Mouse (Mus musculus) embryonic facial prominence, embryonic 14.5 days (tissue): Measurements from ENCODE around the gene H3f3b. TPM values are rescaled to one million over a fixed set of nuclear protein-coding genes. Genes with fewer than 3 reads are reported as not detected.
"Not testable (repeated sequence)": the region's sequence is repeated elsewhere in the genome, so short reads cannot be mapped to it uniquely, and the experiment has no call there.

Source experiments
- ATAC-seq: fragments of 200-750 bp; cut with Nextera tagmentation; 2 replicates; pipeline ENCODE4 v1.8.0; 2017; ENCODE audit warnings: low read depth, moderate number of reproducible peaks, moderate TSS enrichment
- DNase-seq: peaks from one replicate; pipeline ENCODE4 v3.0.0-alpha.2; 2015; ENCODE audit warnings: low spot score
- H3K27ac ChIP-seq: fragments of 300-500 bp; sonication (generic); replicated peaks from 2 replicates; pipeline ENCODE4 v1.5.1; 2014; ENCODE audit warnings: low read depth, mild to moderate bottlenecking, low read length, moderate library complexity
- H3K27me3 ChIP-seq: fragments of 300-500 bp; sonication (generic); replicated peaks from 2 replicates; pipeline ENCODE4 v1.6.1; 2014; ENCODE audit warnings: low read length; ENCODE audit not compliant: control insufficient read depth, insufficient read depth
- H3K36me3 ChIP-seq: fragments of 300-500 bp; sonication (generic); 2 replicates; pipeline ENCODE4 v1.6.1; 2014; ENCODE audit warnings: low read length, mixed read lengths; ENCODE audit not compliant: control insufficient read depth, insufficient read depth
- H3K4me1 ChIP-seq: fragments of 300-500 bp; sonication (generic); 2 replicates; pipeline ENCODE4 v1.6.1; 2014; ENCODE audit warnings: antibody characterized with exemption, low read length; ENCODE audit not compliant: control insufficient read depth, insufficient read depth
- H3K4me2 ChIP-seq: fragments of 300-500 bp; sonication (generic); 2 replicates; pipeline ENCODE4 v1.6.1; 2014; ENCODE audit warnings: low read depth, mild to moderate bottlenecking, low read length, moderate library complexity, mixed read lengths
- H3K4me3 ChIP-seq: fragments of 300-500 bp; sonication (generic); 2 replicates; pipeline ENCODE4 v1.5.1; 2014; ENCODE audit warnings: low read depth, mild to moderate bottlenecking, low read length
- H3K9ac ChIP-seq: fragments of 300-500 bp; sonication (generic); 2 replicates; pipeline ENCODE4 v1.6.1; 2014; ENCODE audit warnings: low read depth, mild to moderate bottlenecking, low read length, moderate library complexity, mixed read lengths
- H3K9me3 ChIP-seq: fragments of 300-500 bp; sonication (generic); 2 replicates; pipeline ENCODE4 v1.6.1; 2016; ENCODE audit warnings: low read length; ENCODE audit not compliant: control insufficient read depth
- WGBS: fragments of 180-500 bp; shearing (Covaris S2); extraction: QIAGEN DNeasy Blood & Tissue Kit; methylation state at CpG from one replicate; pipeline ENCODE4 v1.1.7; 2014; 5-methylcytosine and 5-hydroxymethylcytosine counted together
- polyA plus RNA-seq: library from polyadenylated mRNA; unstranded; fragments of >200 nt; fragmentation: Nextera tagmentation; extraction: Ambion mirVana; gene quantifications from 2 replicates; pipeline ENCODE4 v1.2.1, GENCODE M21; 2014

The H3f3b gene
- polyA plus RNA-seq, 1 experiment from 2014 or later: 1,358 TPM

DNA sequence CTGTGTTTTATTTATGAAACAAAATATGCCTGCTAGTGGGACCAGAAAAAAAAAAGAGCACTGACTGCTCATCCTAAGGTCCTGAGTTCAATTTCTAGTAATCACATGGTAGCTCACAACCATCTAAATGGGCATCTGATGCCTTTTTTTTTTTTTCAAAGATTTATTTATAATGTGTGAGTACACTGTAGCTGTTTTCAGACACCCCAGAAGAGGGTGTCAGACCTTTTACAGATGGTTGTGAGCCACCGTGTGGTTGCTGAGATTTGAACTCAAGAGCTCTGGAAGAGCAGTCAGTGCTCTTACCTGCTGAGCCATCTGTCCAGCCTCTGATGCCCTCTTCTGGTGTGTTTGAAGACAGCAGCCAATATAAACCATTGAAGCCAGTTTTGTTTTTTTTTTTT is 7.2 kb downstream of the H3f3b start:
- no peak overlapping the region for H3K27ac ChIP-seq

DNA sequence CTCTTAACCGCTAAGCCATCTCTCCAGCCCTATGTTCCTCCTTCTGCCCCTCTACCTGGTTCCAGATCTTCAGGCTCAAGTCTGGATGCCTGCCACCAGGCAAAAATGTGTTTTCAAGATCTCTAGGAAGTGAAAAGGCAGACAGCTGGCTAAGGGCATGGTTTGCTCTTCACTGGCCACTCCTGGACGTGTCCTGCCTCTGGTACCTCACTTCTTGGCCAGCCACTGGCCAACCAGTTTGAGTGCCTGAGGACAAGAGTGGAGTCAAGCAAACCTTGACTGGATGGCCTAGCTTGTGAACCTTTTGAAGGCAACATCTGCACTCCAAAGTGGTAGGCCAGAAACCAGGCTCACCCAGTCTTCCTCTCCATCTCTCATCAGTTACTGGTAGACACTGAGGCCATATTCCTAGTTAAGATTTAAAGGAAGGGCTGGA is 7.8 kb downstream of the H3f3b start:
- DNase-seq: no peak
- peaks cover 28% of the 10 kb centered on the region for H3K36me3 ChIP-seq
- H3K4me1 ChIP-seq: no peaks in the 10 kb centered on the region
- H3K27ac ChIP-seq: no peak overlapping the region; the same call in 1 of the 2 replicates
- H3K4me2 ChIP-seq: no peak overlapping the region
- WGBS: 66% methylated on average over 2 of the region's 2 CpGs
- no peak for ATAC-seq
- H3K9me3 ChIP-seq: no peaks in the 10 kb centered on the region
- no peak overlapping the region for H3K9ac ChIP-seq
- H3K27me3 ChIP-seq: no peaks in the 10 kb centered on the region
- H3K4me3 ChIP-seq: no peak overlapping the region

More for the DNA sequence above, 7.2 kb downstream of the H3f3b start:
- no peak for ATAC-seq
- no peaks in the 10 kb centered on the region for H3K9me3 ChIP-seq
- 46% methylated on average over 1 of the region's 1 CpGs for WGBS
- no peak for DNase-seq
- no peak overlapping the region for H3K4me3 ChIP-seq
- no peak overlapping the region for H3K9ac ChIP-seq
- peaks cover 28% of the 10 kb centered on the region for H3K36me3 ChIP-seq
- no peaks in the 10 kb centered on the region for H3K27me3 ChIP-seq
- no peaks in the 10 kb centered on the region for H3K4me1 ChIP-seq
- no peak overlapping the region for H3K4me2 ChIP-seq

GRCm38 (mm10) chr11:116019360-116019791 is 8.4 kb downstream of the H3f3b start:
- no peaks in the 10 kb centered on the region for H3K4me1 ChIP-seq
- no peaks in the 10 kb centered on the region for H3K27me3 ChIP-seq
- no peak overlapping the region for H3K27ac ChIP-seq
- WGBS: 48% methylated on average over 1 of the region's 1 CpGs
- H3K36me3 ChIP-seq: peaks cover 28% of the 10 kb centered on the region
- H3K9me3 ChIP-seq: no peaks in the 10 kb centered on the region
- no peak overlapping the region for H3K9ac ChIP-seq
- no peak overlapping the region for H3K4me3 ChIP-seq
- no peak overlapping the region for H3K4me2 ChIP-seq
- no peak for ATAC-seq
- DNase-seq: no peak

DNA sequence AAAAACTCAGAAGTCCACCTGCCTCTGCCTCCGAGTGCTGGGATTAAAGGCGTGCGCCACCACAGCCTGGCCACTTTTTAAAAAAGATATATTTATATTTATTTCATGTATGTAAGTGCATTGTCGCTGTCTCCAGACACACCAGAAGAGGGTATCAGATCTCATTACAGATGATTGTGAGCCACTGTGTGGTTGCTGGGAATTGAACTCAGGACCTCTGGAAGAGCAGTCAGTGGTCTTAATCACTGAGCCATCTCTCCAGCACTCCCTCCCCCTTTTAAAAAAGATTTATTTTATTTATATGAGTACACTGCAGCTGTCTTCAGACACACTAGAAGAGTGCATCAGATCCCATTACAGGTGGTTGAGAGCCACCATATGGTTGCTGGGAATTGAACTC is 8.9 kb downstream of the H3f3b start:
- 89% methylated on average over 4 of the region's 4 CpGs for WGBS
- H3K36me3 ChIP-seq: peaks cover 28% of the 10 kb centered on the region
- not testable (repeated sequence) for H3K27ac ChIP-seq, ATAC-seq, H3K9me3 ChIP-seq, DNase-seq, H3K4me2 ChIP-seq, H3K9ac ChIP-seq, H3K27me3 ChIP-seq, H3K4me3 ChIP-seq, H3K4me1 ChIP-seq

DNA sequence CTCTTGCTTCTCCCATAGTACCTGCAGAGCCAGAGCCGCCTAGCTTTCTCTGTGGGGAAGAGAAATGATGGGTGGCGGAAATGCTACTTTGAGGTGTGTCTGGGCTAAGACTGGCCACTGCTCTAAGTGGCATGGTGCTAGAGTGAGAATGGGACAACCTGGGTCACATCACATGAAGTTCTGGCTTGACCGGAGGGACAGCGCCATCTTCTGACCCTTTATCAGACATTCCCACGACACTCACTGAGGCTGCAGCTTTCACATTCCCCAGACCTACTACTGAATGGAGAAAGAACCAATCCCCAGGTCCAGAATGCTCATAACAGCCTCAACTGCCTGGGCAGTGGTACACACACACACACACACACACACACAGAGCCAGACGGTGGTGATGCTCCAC is 9.7 kb downstream of the H3f3b start:
- Histone ChIP-seq H3K9me3 (no peaks in the 10 kb centered on the region), H3K27ac (no peak overlapping the region), H3K4me3 (no peak overlapping the region), H3K4me1 (peaks cover 3% of the 10 kb centered on the region; the same call in 1 of the 2 replicates), H3K9ac (no peak overlapping the region), H3K36me3 (peaks cover 22% of the 10 kb centered on the region), H3K27me3 (no peaks in the 10 kb centered on the region), H3K4me2 (no peak overlapping the region)
- 34% methylated on average over 6 of the region's 6 CpGs for WGBS
- ATAC-seq (no peak), DNase-seq (peak; percentile 22)

DNA sequence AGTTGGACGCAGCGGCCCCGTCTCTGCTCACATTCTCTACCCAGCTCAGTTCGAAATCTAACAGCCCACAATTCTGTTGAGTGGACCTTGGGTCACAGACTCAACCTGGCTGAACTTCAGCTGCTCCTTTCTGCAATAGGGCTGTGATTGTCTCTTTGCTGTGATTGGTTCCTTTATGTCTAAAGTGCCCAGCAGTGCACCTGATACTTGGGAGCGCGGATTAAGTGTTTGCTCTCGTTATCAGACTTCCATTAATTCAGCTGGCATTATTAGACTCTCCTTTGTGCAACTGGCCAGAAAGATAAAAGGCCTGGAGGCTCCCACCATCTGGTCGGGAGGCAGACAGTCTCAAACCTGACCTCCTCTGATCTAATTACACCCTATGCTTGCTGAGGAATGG is 12.9 kb downstream of the H3f3b start:
- Histone ChIP-seq H3K9me3 (no peaks in the 10 kb centered on the region), H3K27ac (no peak overlapping the region), H3K4me1 (peaks cover 14% of the 10 kb centered on the region), H3K4me2 (no peak overlapping the region), H3K4me3 (no peak overlapping the region), H3K27me3 (no peaks in the 10 kb centered on the region), H3K36me3 (peaks cover 8% of the 10 kb centered on the region), H3K9ac (no peak overlapping the region)
- WGBS: 64% methylated on average over 8 of the region's 8 CpGs
- ATAC-seq (no peak), DNase-seq (no peak)

- peak within 1 kb of the TSS; percentile 82 for H3K9ac ChIP-seq
- DNase-seq (peak; percentile 97), ATAC-seq (peak; percentile 91)
- H3K9me3 ChIP-seq: no peaks in the 10 kb centered on the region
- WGBS: under 1% methylated on average over 37 of the region's 55 CpGs
- peak within 1 kb of the TSS; percentile 57 for H3K4me3 ChIP-seq
- no peaks in the 10 kb centered on the region for H3K27me3 ChIP-seq
- peak within 1 kb of the TSS; percentile 93 for H3K27ac ChIP-seq
- H3K4me1 ChIP-seq: peaks cover 14% of the 10 kb centered on the region
- H3K4me2 ChIP-seq: peak within 1 kb of the TSS; percentile 75
- H3K36me3 ChIP-seq: peaks cover 33% of the 10 kb centered on the region
Measured at GRCm38 (mm10) chr11:116012262-116012947, 15.4 kb downstream of the H3f3b start, which contains the start of gene Galk1. Gene Galk1 (minus strand): TSS chr11:116012719.

DNA sequence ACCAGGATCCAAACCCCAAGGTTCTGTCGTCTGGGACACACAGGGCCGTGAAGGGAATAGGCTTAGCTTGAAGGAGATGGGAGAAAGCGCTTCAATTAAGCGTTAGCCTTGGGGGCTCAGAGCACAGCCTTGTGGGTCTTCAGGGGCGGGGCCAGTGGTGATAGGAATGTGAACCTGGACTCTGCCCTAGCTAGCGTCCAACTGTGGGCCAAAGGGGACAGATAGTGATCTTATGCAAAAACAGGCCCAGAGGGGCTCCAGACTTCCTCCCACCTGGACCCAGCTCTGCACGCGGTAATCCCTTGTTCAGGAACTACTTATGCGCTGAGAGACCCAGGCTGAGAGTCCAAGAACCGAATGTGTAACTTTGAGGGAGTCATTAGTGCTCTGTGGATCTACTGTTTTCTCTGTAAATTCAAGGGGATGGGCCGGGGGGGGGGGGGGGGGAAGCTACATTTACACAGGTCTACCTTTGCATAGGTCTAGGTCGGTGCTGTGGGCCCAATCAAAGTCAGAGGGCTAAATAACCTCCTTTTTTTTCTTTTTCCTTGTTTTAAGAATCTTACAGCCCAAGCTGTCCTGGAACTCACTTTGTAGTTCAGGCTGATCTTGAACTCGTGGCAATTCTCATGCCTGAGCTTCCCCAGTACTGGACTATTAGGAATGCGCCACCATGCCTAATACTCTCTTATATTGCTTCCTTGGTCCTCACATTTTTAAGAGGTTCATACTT is 16.1 kb downstream of the H3f3b start:
- H3K9ac ChIP-seq: peak overlapping the region; percentile 82
- peaks cover 14% of the 10 kb centered on the region for H3K4me1 ChIP-seq
- ATAC-seq (no peak), DNase-seq (peak; percentile 29)
- no peaks in the 10 kb centered on the region for H3K9me3 ChIP-seq
- peaks cover 40% of the 10 kb centered on the region for H3K36me3 ChIP-seq
- peak overlapping the region; percentile 75 for H3K4me2 ChIP-seq
- H3K4me3 ChIP-seq: peak overlapping the region; percentile 57
- WGBS: 16% methylated on average over 13 of the region's 14 CpGs
- H3K27me3 ChIP-seq: no peaks in the 10 kb centered on the region
- H3K27ac ChIP-seq: peak overlapping the region; percentile 93
